Mouse (Mus musculus): ENCODE measurements around the gene Gm45753.

Gene Gm45753

GRCm38 (mm10) chr8:45236164-45236912 lies 71.9 kb downstream of the Gm45753 start:
- in situ Hi-C loops (cut with MboI; ENCODE audit: low pct_unique_long_range_greater_than_20kb in 1 of 2, low sequenced_read_pairs in 2 of 2, unreplicated experiment in 1 of 2), result loop anchor here (5.0 to 25.0 kb wide), 3 partner anchors 169 to 299 kb away; partner anchors contain the start of genes Fat1 (in 2 of the 2) and Mtnr1a (in 1 of the 2)

GRCm38 (mm10) chr8:45235228-45235627 lies 73.0 kb downstream of the Gm45753 start:
- in situ Hi-C loops (cut with MboI; ENCODE audit: low pct_unique_long_range_greater_than_20kb in 1 of 2, low sequenced_read_pairs in 2 of 2, unreplicated experiment in 1 of 2), result loop anchor here (5.0 to 25.0 kb wide), 3 partner anchors 168 to 298 kb away; partner anchors contain the start of genes Fat1 (in 2 of the 2) and Mtnr1a (in 1 of the 2)

- in situ Hi-C loops (cut with MboI; ENCODE audit: low pct_unique_long_range_greater_than_20kb in 1 of 2, low sequenced_read_pairs in 2 of 2, unreplicated experiment in 1 of 2), result loop anchor here (25.0 kb wide), 1 partner anchor 296 kb away; the partner anchor contains the start of gene Fat1 (in 2 of the 2)
Observed at GRCm38 (mm10) chr8:45233256-45233655, 75.0 kb downstream of the Gm45753 start.
